Mouse (Mus musculus): ENCODE measurements around the gene Susd3.
A peak's percentile ranks its signal among the peaks of the same experiment; 100 is the strongest.

The Susd3 gene

DNA sequence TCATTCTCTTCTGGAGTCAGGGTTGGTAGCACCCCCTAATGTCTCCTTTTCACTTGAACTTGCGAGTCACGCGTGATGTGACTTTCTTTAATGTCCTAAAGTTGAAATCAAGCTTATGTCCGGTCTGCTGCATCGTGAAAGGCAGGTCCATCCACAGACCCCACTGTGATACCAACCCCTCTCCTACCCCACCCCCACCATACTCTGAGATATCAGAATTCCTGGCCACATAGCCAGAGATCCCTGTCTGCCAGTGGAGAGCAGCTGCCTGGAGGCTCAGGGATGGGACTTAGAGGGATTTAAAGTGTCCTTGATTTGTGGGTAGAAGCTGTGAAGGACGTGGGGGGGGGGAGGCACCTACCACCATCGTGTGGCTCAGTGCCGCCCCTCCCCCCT lies at the start of gene Susd3:
Gene Susd3 (minus strand): TSS at position 240 of the 396 bp plus-strand sequence.
- no peak for DNase-seq (ENCODE audit: low spot score)

DNA sequence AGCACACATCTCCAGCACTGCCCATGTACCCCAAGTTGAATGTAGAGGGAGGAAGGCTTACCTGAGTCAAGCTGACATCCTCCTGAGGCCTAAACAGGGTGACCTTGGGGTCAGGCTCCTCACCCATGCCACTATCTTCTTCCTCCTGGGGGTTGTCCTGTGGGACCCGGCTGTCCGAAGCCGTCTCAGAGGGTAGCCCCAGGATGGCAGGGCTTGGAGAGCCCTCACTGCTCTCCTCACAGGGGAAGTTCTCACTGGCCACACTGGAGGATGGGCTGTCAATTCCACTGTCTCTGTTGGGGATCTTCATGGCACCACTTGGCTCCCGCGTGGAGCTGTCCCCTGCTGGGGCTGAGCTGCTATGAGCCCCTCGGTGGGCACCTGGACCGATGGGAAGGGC lies 47.8 kb upstream of the Susd3 start:
- DNase-seq (ENCODE audit: low spot score) = no peak

DNA sequence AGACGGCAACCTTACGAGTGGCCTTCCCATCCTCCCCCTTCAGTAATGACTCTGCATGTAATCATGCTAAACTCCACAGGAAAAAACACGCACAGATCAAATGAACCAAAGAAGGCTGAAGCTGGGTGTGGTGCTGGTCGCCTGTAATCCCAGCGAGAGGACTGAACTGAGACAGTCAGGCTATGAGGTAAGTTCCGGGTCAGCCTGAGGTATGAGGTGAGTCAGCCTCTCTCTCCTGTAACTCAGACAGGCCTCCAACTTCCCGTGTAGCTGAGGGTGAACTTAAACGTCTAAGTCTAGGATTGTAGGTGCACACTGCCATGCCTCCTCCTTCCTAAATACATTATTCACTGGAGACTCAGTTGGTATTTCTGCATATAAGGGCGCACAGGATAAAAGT lies 45.6 kb upstream of the Susd3 start:
- no peak for DNase-seq (ENCODE audit: low spot score)

DNA sequence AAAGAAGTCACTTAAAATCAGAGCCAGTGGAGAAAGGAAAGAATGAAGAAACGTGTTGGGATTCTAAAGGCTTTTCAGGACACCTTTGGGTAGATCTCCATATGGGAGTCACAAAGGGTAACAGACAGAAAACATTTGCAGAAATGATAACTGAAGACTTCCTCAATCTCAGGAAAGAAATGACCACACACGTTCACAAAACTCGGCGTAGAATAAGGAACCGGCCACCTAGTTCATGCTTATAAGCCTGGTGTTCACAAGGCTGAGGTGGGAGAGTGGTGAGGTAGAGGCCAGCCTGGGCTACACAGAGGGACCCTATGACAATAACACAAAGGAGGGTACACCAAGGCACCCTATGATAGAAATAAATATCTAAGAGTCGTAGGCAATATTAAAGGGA lies 43.4 kb upstream of the Susd3 start:
- DNase-seq (ENCODE audit: low spot score) = no peak

DNA sequence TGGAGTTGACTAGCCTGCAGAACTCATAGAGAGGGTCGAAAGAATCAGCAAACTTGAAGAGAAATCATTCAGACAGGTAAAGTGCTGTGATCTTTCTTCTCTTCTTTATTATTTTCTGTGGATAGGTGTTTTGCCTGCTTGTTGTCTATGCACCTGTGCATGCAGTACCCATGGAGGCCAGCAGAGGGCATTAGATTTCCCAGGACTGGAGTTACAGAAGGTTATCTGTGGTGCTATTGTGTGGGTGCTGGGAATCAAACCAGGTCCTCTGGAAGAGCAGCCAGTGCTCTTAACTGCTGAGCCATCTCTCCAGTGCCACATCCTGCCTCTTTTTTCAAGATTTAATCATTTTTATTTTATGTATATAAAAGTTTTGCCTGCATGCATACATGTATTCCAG lies 42.9 kb upstream of the Susd3 start:
- peak; percentile 12 for DNase-seq (ENCODE audit: low spot score)

DNA sequence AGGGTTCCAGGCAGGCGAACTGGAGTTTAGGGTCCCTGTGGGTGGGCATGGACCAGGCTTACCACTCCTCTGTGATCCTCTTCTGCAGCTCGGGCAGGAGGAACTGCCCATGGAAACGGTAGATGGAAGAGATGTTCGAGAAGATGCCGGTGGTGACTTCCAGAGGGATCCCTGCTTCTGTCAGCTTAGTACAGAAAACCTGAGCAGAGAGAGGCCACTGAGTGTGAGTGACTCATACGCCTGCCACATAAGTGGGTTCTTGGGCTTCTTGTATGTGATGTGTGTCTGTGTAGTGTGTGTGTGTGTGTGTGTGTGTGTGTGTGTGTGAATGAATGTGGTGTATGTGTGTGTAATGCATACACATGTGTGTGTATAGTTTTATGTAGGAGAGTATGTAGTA lies 38.7 kb upstream of the Susd3 start:
- DNase-seq (ENCODE audit: low spot score) = no peak

DNA sequence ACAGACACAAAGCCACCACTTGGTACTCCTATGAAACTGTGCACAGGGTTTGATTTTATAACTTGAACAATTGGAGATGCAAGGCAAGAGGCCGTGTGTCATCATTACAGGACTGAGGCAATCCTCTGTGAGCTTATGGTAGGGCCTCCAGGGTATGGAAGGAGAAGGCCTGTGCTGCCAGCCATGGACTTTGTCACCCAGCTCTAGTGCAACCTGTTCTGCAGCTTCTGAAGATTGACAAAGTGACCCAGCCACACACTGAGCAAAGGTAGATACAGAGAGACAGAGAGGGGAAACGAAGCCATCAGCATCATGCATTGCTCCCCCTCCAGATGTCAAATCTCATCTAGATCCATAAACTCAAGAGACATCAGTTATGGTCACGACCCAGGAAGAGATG lies 38.2 kb upstream of the Susd3 start:
- no peak for DNase-seq (ENCODE audit: low spot score)

DNA sequence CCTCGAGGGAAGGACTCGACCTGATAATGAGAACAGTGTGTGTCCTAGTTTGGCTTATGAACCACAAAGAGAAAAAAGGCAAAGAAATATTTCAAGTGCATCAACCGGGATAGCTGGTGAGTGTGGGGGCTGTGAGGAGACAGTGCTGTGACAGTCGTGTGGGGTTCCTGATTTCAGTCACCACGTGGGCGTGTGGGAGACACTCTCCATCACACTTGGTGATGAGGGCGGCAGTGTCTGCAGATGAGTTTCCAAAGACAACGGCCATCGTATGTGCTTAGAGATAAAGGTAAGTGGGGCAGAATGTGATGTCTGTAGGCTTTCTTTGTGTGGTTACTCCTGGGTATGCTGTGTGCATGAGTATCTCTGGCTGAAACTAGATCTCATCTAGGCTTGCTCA lies 35.2 kb upstream of the Susd3 start:
- DNase-seq (ENCODE audit: low spot score) = no peak

DNA sequence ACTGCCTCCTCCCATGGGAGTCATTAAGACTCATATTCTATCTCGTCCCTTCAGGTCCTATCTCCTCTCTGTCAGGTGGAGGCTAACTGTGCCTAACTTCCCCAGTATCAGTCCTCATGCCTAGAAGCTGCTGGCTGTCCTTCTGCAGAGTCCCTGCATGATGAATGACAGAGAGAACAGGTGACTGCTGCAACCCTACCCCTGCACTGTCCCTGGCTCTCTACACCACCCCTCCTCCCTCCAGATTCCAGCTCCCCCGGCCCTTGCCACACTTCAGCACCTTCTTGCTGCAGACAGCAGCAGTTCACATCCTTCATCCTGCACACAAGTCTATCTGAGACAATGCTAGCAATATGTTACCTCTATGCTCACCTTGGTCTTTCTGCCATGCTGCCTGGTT lies 33.7 kb upstream of the Susd3 start:
- DNase-seq (ENCODE audit: low spot score) = no peak

DNA sequence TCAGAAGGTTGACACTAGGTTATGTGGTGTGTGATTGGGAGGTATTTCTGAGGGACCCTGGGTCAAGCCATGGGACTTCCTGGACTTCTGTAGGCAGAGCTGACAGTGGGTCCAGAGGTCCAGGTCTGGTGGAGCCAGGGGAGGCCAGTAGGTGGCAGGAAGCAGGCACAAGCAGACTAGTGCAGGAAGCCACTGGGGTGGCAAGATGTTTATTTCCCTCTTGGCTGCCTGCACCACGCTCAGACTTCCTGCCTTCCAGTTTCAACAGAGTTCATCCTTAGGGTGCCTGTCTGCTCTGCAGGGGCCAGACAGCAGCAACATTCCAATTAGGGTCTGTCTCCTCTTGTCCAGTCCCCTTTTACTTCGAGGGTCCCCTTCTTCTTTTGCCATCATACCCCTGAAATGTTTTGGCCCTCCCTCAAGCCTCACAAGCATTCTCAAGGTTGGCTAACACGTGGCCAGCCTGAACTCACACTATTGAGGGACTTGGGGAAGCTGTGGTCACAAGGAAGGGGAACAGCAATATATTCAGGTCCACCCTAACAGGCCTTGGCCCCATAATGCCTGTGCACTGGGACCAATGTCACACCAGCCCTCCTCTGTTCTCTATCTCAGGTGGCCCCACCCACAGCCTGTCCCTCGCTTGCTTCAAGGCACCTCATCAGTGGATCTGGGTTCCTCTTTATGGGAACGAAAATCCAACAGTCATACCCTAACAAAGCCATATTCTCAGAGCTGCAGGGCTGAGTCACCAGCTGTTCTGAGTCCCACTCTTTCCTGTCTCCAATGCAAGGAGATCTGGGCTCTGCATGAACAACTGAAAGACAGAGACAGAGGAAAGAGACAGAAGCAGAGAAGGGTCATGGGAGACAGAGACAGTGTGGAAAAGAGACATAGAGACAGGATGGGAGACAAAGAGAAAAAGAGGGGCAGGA lies 23.6 kb upstream of the Susd3 start:
- no peak for DNase-seq (ENCODE audit: low spot score)

DNA sequence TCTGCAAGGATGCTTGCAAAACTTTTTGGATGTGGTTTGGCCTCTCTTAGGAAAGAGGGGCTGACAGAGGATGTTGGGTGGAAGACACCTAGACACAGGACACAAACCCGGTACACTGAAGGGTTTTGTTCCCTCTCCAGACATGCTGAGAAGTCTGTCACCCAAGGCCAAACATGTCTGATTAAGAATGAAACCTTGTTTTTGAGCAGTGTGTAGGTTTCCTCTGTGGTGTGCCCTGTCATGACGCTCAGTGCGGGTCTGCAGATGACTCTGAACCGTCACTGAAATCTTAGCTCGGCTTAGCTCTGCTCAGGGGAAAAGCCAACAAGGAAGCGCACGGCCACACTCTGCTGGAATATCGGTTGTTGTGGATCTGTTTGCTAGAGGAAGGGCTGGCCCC lies 22.0 kb upstream of the Susd3 start:
- no peak for DNase-seq (ENCODE audit: low spot score)

DNA sequence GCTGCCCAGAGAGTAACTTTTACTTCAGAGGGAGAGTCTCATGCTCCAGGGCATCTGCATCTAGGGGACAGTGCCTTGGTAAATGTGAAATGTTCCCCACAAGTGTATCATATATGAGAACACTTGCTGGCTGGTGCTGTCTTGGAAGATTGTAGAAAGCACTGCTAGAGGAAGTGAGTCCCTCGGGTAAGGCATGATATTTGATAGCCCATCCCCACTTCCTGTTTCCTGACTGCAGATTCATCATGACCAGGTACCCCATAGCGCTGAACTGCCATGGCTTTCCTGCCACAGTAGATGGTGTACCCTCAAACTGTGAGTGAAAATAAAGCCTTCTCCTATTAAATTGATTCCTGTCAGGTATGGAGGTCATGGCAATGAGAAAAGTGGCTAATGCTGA lies 19.1 kb upstream of the Susd3 start:
- DNase-seq (ENCODE audit: low spot score) = no peak

DNA sequence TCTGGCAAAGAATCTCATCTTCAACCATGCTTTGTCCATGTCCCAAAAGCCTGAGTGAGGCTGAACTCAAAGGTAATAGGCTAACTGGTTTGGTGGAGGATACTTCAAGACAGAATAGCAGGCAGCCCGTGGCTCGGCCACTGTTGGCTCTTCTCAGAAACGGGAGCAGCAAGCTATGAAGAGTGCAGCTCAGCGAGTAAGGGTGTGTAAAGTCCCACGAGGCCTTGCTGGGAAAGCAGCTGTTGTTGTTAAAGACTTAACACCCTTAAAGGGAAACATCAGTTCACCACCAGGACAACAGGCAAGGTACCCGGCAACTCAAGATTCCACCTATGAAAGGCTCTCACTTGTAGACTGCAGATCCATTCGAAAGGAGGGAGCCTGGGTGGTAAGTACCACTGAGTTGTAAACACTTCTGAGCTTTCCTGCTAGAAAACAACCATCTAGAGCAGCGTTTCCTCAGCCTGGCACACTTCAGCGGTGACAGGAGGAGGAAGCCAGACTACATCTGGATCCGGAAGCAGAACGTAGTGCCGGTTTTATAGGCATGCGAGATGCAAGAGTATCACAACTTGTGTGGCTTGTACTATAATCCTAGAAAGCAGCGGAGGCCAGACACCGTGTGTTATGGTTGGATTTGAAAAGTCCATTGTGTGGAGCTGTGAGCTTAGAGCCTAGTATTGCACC lies 11.7 kb upstream of the Susd3 start:
- DNase-seq (ENCODE audit: low spot score) = no peak

DNA sequence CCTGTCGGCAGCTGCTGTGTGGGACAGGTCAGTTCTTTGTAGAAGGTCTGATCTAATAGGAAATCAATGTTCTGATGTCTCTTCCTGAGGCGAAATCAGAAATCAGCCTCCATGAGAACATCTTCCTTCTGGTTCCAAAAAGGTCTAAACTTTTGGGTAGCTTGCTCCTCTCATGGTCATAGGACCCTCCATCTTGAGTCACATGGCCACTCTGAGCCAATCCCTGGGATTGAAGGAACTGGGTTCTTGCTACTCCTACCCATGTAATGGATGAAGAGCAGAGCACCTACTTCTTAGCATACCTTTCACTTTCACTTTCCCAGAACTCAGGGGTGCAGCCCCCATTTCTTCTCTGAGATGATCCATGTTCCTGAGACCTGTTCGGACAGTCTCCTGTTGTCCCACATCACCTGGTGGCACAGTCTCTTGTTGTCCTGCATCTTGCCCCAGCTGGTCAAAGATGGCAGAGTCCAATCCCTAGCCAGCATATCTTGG lies 9.4 kb upstream of the Susd3 start:
- DNase-seq (ENCODE audit: low spot score) = no peak

DNA sequence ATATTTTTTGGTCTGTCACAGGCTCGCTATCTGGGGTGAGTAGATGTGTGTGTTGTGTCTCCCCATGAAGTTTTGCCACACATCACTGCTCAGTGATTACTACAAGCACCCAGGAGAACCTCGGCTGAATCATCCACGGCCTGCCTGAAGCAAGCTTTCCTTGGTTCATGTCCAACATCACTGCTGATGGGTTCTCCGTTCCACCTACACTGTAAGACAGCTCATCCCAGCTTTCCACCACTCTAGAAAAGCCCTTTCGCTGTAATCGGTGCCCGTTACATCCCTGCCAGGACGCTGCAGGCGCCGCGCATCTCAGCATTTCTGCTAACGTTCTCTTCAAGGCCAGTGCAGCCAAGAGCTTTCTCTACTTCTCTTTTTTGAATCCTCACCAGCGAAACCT lies 4.2 kb upstream of the Susd3 start:
- no peak for DNase-seq (ENCODE audit: low spot score)

DNA sequence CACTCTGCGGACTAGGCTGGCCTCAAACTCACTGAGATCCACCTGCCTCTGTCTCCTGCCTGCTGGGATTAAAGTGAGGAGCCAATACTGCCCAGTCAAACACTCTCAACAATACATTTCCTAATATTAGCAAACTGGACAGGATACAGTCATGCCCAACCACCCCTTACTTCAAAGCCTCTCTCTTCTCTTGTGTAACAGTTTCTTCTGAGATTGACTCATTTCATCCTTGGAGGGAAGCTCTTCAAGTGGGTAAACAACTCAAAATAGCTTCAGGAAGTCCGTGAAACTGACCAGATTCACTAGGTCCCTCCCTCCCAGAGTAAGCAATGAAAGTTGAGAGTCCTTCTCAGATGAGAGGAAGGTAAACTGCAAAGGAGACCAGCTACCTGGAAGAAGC lies 3.6 kb upstream of the Susd3 start:
- DNase-seq (ENCODE audit: low spot score) = no peak

DNA sequence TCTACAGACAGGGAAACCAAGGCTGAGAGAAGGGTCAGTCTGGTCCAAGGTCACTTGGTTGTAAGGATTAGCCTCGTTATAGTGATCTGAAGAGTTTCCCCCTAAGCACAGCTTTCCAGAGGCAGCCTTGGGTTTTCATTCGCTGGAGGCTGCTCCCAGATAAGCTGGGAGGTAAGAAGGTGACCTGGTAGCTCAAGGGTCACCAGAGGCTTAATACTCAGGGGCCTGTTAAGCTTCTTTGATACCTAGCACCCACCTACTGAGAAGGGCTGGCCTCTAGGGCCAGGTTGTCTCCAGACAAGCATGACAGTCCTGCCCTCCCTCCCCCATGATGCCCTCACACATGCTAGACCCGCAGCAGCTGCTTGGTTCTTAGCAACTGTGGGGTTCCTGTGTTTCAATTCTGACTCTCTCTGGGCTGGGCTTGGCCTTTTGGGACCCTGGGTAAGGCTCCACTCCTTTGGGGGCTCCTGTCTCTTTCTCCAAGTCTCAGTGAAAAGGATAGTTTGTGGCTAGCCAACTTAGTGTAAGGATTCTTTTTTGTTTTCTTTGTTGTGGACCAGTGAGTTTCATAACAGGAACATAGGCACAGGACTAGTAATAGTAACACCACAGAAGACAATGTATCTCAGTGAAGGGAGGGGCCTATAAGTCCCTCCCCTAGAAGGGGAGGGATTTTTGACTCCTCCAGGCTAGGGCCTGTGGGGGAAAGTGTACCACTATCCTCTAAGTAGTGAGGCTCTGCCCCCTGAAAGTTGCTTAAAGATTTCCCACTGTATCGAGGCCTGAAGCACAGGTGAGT lies 2.4 kb upstream of the Susd3 start:
- DNase-seq (ENCODE audit: low spot score) = no peak

DNA sequence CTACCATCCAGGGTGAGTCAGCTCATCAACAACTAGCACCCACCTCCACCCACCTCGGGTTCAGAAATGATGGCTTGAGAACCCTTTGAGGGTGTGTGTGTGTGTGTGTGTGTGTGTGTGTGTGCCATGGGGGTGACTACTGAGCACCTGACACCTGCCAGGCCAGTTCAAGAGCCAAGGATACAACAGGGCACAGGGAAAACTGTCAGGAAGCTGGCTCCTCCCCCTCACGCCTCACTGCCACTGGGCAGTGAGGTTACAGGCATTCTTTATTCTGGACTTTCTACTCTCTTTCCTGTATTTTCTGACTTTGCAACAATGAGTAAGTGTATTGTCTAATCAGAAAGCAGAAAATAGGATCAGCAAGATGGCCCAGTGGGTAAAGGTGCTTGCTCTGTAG lies 1.1 kb upstream of the Susd3 start:
- no peak for DNase-seq (ENCODE audit: low spot score)

DNA sequence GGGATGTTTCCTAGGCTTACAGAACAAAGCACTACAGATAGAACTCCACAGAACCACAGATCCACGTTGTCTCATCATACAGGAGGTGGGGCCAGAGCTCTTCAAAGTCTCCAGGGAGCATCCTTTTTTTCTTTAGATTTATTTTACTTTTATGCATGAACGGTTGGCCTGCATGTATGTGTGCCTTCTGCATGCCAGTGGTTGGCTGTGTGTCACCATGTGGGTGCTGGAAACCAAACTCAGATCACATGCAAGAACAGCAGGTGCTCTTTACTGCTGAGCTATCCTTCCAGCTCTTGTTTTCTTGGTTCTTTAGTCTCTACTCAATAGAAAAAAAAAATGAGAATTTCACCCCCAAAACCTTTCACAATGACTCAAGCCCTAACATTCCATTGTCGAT lies 417 bp upstream of the Susd3 start:
- no peak for DNase-seq (ENCODE audit: low spot score)

DNA sequence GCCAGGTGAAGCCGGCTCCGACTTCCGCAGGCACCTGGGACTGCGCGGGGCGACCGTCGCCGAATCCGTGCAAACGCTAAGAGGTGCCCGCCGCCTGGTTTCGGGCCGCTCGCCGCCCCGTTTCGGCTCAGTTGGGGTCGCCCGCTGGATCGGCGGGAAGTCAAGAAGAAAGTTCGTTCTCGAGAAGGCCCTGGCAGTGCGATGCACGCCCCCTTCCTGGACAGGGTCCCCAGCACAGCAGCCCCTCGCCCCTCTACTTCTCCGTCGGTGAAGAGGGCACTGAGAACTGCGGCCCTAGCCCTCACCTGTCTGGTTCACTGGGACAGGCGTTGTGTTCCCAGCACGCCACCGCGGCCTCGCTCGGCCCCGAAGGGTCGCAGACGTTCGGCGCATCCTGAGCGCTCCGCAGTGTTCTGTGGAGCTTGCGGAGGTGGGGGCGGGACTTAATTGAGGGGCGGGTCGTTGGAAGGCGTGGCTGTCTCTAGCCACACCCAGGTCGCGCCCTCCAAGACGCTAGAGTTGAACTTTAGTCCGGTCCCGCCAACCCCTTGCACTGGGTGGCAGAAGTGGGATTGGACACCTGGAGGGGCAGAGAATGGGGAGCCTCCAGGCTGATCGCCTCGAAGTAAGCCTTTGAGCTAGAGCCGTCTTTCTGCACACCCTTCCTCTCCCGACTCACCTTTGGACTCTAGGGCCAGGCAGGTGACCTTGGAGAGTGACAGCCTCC lies 603 bp downstream of the Susd3 start:
- DNase-seq (ENCODE audit: low spot score) = peak; percentile 63

DNA sequence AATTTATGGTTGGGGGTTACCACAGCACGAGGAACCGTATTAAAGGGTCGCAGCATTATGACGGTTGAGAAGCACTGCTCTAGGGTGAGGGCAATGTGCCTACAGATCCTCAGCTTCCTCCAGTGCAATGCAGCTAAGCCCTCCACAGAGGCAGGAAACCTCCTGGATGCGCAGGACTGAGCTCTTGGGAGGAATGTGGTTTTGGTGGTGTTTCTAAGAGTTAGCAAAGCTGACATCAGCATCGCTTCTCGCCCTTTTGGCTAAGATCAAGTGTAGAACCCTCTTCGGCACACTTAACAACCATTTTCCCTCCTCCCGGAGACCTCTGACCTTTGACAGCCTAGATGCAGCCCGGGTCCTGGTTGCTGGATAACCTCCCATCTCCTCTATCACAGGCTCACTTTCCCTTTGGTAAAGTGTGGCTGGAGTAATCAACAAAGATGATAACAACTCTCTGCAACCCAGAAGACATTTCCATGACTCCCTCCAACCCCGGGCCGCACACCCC lies 1.2 kb downstream of the Susd3 start:
- peak; percentile 21 for DNase-seq (ENCODE audit: low spot score)

DNA sequence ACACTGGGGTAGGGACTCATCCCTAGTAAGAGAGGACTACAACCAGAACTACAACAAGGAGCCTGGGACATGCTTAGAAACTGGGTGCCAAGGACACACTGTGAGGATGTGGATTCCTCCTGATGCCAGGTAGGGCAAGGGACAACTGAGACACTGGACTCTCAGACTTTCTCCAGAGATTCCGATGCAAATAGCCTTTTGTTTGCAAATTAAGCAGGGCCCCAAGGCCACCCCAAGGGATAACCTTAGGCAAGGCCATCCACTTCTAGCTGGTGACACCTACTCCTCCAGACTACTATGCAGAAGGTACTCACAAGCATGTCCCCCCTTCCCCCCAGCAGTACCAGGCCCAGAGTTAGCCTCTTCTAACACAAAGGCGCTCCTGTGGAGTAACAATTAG lies 1.9 kb downstream of the Susd3 start:
- DNase-seq (ENCODE audit: low spot score) = no peak
